ENCODE assay signal across 8 mouse cellular contexts in genomic region chr6:82892540-82892939, GRCm38 (mm10). TPM values are rescaled to one million over a fixed set of nuclear protein-coding genes. Genes with fewer than 3 reads are reported as not detected.
DNase-seq lines count a peak whose midpoint lies in the region; ATAC-seq and TF ChIP-seq lines count a peak whose summit lies in the region.

No protein-coding gene starts in this region.

- no peak overlapping the region for H3K27ac ChIP-seq in kidney, embryonic 16.5 days (ENCODE audit: low read length)

- H3K4me2 ChIP-seq in kidney, embryonic 16.5 days (replicated peaks; ENCODE audit: low read depth, low read length) = no peak overlapping the region

- WGBS in kidney, embryonic 16.5 days = 65% methylated on average over 2 of the region's 2 CpGs

- peak; percentile 92 for TF ChIP-seq CTCF in E14TG2a.4 (conservative IDR thresholded peaks at IDR 0.05; ENCODE audit: low read length)

- no peaks in the 10 kb centered on the region for H3K4me1 ChIP-seq in kidney, embryonic 16.5 days (ENCODE audit: insufficient read depth, low read length)
- H3K4me1 ChIP-seq in E14TG2a.4 (replicated peaks; ENCODE audit: low read depth, low read length) = peaks cover 23% of the 10 kb centered on the region

- no peak overlapping the region for H3K9ac ChIP-seq in kidney, embryonic 16.5 days (replicated peaks; ENCODE audit: low read length)

- no peaks in the 10 kb centered on the region for H3K36me3 ChIP-seq in kidney, embryonic 16.5 days (ENCODE audit: insufficient read depth, low read length)
- no peaks in the 10 kb centered on the region for H3K36me3 ChIP-seq in E14TG2a.4 (ENCODE audit: insufficient read depth, low read length)

- peak; percentile 31 for DNase-seq in kidney, adult 9 months
- DNase-seq in adrenal gland, postnatal 10 days = peak; percentile 60
- peak; percentile 40 for DNase-seq in lung, postnatal 10 days
- DNase-seq in layer of hippocampus, adult 8-10 months (ENCODE audit: low spot score in 2 of 2) = no peak
- no peak for DNase-seq in urinary bladder, postnatal 4 days (ENCODE audit: low spot score in 2 of 2)

- no peaks in the 10 kb centered on the region; the same call in 1 of the 2 replicates for H3K27me3 ChIP-seq in kidney, embryonic 16.5 days (ENCODE audit: insufficient read depth, low read length)
- H3K27me3 ChIP-seq in E14TG2a.4 (ENCODE audit: insufficient read depth, low read length) = peaks cover 23% of the 10 kb centered on the region

- no peaks in the 10 kb centered on the region for H3K9me3 ChIP-seq in kidney, embryonic 16.5 days (ENCODE audit: low read length)
- no peaks in the 10 kb centered on the region for H3K9me3 ChIP-seq in E14TG2a.4 (ENCODE audit: low read length)

- no peak for ATAC-seq in kidney, embryonic 16.5 days (ENCODE audit: low FRiP score, low TSS enrichment)
- ATAC-seq in monocyte, adult 5-6 weeks (replicated peaks; ENCODE audit: insufficient number of reproducible peaks, low FRiP score, low TSS enrichment, poor library complexity, severe bottlenecking) = no peak

- no peak overlapping the region for H3K4me3 ChIP-seq in kidney, embryonic 16.5 days (ENCODE audit: low read length)
- no peak overlapping the region for H3K4me3 ChIP-seq in E14TG2a.4 (replicated peaks; ENCODE audit: low read length)

RNA-seq across cellular contexts. Expression of gene Sema4f, which starts 47.0 kb away (rescaled TPM):
- polyA plus RNA-seq in kidney, embryonic 16.5 days (2015; fragmentation: Nextera tagmentation; extraction: Ambion mirVana) = 1.1 and 1.6 TPM in 2 replicates
- total RNA-seq in adrenal gland, postnatal 10 days (2021) = 1 to 10 TPM; 1.0 to 2.8 TPM
- 10 to 100 TPM; 33.5 to 44.9 (median 40.1) TPM for total RNA-seq in layer of hippocampus, adult 8-10 months (2022)
- not detected in 3 replicates for total RNA-seq in monocyte, adult 5-6 weeks (2017)

RNA-seq across cellular contexts. Expression of gene M1ap, which starts 54.2 kb away (rescaled TPM):
- polyA plus RNA-seq in kidney, embryonic 16.5 days (2015; fragmentation: Nextera tagmentation; extraction: Ambion mirVana) = 0.29 and 0.69 TPM in 2 replicates
- under 1 TPM; 0.36 to 0.39 TPM for total RNA-seq in adrenal gland, postnatal 10 days (2021)
- total RNA-seq in layer of hippocampus, adult 8-10 months (2022) = under 1 TPM in 2 of 4 experiments, not detected in 2; 0.18 to 0.23 TPM
- 1.8 TPM in 1 of 3 replicates, not detected in the others for total RNA-seq in monocyte, adult 5-6 weeks (2017)

Comparison
In these comparisons a context has a peak if more than half of its experiments do, and no peak if none do; other contexts are left out.
1. DNase-seq: peak in kidney, adult 9 months (single experiment), adrenal gland, postnatal 10 days (single experiment) and lung, postnatal 10 days (single experiment); none in layer of hippocampus, adult 8-10 months (0 of 2) and urinary bladder, postnatal 4 days (0 of 2).
2. RNA of gene Sema4f, which starts 47.0 kb away (total RNA-seq): 33.5 to 44.9 TPM in layer of hippocampus, adult 8-10 months; 1.0 to 2.8 TPM in adrenal gland, postnatal 10 days and not detected in monocyte, adult 5-6 weeks; every median in the first group is over 4 times any median in the second.